Mouse (Mus musculus) stomach, postnatal 0 days (tissue): ENCODE data around the gene Tut7.

ENCODE experiments used
- CTCF ChIP-seq: IDR thresholded peaks from 2 replicates; pipeline ENCODE4 v1.5.1; 2016; ENCODE audit warnings: antibody characterized with exemption, low read depth, mild to moderate bottlenecking, moderate library complexity
- EP300 ChIP-seq: optimal IDR thresholded peaks from 2 replicates; pipeline ENCODE3; 2016; ENCODE audit warnings: antibody characterized with exemption

- TF ChIP-seq EP300, result no peak
- no peak for TF ChIP-seq CTCF
Measured at GRCm38 (mm10) chr13:59775168-59775567, 47.8 kb downstream of the Tut7 start.
